Mouse (Mus musculus) retina, postnatal 1 day (tissue): ENCODE measurements around the gene Oxgr1.
"Not testable (repeated sequence)": the region's sequence is repeated elsewhere in the genome, so short reads cannot be mapped to it uniquely, and the experiment has no call there.

ENCODE experiments used
- DNase-seq: peaks from one replicate; pipeline ENCODE4 v3.0.0-alpha.2; 2012

Oxgr1 gene

GRCm38 (mm10) chr14:120042187-120042820 is at the start of gene Oxgr1:
Gene Oxgr1, minus strand, starts transcription at chr14:120042435.
- no peak for DNase-seq

GRCm38 (mm10) chr14:120090401-120090800 is 48.2 kb upstream of the Oxgr1 start:
- no peak for DNase-seq

- no peak for DNase-seq
Measured at GRCm38 (mm10) chr14:120089649-120090360, 47.6 kb upstream of the Oxgr1 start.

GRCm38 (mm10) chr14:120089006-120089648 is 46.9 kb upstream of the Oxgr1 start:
- no peak for DNase-seq

GRCm38 (mm10) chr14:120084084-120084667 is 41.9 kb upstream of the Oxgr1 start:
- DNase-seq, result no peak

- DNase-seq, result peak; percentile 69
Measured at GRCm38 (mm10) chr14:120076192-120076591, 34.0 kb upstream of the Oxgr1 start.

- no peak for DNase-seq
Measured at GRCm38 (mm10) chr14:120075746-120076145, 33.5 kb upstream of the Oxgr1 start.

GRCm38 (mm10) chr14:120074231-120074630 is 32.0 kb upstream of the Oxgr1 start:
- no peak for DNase-seq

GRCm38 (mm10) chr14:120061096-120061495 is 18.9 kb upstream of the Oxgr1 start:
- DNase-seq, result peak; percentile 59

- no peak for DNase-seq
Measured at GRCm38 (mm10) chr14:120033454-120033853, 8.8 kb downstream of the Oxgr1 start.

GRCm38 (mm10) chr14:120019948-120020347 is 22.3 kb downstream of the Oxgr1 start:
- DNase-seq, result no peak

- no peak for DNase-seq
Measured at GRCm38 (mm10) chr14:120009969-120010872, 32.0 kb downstream of the Oxgr1 start.

- peak; percentile 43 for DNase-seq
Measured at GRCm38 (mm10) chr14:120005153-120005552, 37.1 kb downstream of the Oxgr1 start.

GRCm38 (mm10) chr14:120003661-120004060 is 38.6 kb downstream of the Oxgr1 start:
- DNase-seq, result no peak

- DNase-seq, result no peak
Measured at GRCm38 (mm10) chr14:120002673-120003072, 39.6 kb downstream of the Oxgr1 start.

- no peak for DNase-seq
Measured at GRCm38 (mm10) chr14:119989651-119990050, 52.6 kb downstream of the Oxgr1 start.

- DNase-seq, result no peak
Measured at GRCm38 (mm10) chr14:119988937-119989645, 53.1 kb downstream of the Oxgr1 start.

GRCm38 (mm10) chr14:119987257-119987656 is 55.0 kb downstream of the Oxgr1 start:
- DNase-seq, result no peak

- DNase-seq, result no peak
Measured at GRCm38 (mm10) chr14:119986778-119987177, 55.5 kb downstream of the Oxgr1 start.

GRCm38 (mm10) chr14:119986351-119986750 is 55.9 kb downstream of the Oxgr1 start:
- DNase-seq, result not testable (repeated sequence)

- no peak for DNase-seq
Measured at GRCm38 (mm10) chr14:119981314-119981713, 60.9 kb downstream of the Oxgr1 start.
